Mouse (Mus musculus) right cerebral cortex, postnatal 25 days (tissue): ENCODE measurements around the gene Hgd.

Experiments used
- DNase-seq: peaks from one replicate; pipeline ENCODE4 v3.0.0; 2022

Hgd gene

DNA sequence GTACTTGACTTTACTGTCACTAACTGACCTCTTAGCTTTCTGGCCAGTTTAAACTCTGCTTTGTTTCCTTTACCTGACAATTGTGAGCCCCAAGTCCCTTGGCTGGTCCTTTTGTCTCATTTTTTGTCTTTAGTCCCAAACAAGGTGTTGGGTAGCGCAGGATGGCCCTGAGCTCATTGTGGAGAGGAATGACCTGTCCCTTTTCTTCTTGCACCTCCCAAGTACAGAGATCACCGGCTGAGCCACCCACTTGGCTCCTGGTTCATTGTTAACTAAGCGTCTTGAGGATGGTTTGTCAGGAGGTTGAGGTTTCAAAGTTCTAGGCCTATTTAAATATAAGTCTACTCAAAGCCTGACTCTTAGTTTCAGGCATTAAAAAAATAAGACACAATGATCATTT, 3.4 kb downstream of the Hgd start:
- DNase-seq = no peak

DNA sequence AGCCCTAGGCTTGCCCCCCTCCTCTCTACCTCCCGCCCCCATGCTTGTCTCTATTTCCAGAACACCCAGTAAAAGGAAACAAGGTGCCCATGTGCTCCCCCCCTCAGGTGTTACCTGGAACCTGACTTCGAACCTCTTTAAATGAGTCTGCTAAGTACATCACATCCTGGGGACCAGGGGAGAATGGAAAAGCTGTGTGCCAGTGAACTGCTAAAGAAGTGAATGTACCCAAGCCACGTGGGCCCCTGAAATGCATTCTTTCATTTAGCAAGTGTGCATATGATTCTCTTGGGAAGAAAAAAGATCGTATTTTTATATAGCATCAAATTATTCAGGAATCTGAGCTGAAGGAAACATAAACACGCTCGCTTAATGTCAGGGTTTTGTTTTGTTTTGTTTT, 3.8 kb downstream of the Hgd start:
- DNase-seq = no peak

DNA sequence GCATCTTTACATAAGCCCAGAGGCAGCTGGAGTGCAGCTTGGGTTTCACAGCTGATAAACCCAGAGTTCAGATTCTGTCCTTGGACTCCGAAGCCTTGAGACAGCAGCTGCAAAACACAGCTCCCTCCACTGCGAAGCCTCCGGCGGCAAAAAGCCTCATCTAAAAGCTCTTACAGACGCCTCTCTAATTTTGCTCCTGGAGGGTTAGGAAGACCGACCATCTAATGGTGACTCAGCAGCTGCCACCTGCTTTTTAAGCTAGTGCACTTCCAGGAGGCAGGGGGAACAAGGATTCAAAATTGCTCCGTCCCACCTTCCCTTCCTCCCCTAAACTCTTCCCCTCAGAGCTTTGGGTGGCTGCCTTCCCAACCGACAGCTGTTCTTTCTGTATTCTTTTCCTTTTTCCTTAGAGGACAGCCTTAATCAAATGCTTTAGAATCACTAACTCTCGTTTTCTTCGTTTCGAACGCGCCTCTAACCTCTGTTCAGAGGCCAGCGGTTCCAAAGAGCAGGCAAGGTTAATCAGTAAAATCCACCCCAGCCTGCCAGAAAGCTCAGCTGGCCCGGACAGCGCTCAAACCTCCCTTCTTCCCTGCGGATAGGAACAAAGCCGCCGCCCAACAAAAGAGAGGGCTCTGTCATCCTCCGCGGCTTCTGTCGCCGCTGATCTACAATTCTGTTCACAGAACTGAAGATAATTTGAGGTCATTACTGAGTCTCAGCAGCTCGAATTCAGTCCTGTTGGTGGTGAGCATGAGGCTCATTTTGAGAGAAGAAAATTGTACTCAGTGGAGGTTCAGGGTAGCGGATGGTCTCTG, 4.5 kb downstream of the Hgd start:
- peak; percentile 60 for DNase-seq

DNA sequence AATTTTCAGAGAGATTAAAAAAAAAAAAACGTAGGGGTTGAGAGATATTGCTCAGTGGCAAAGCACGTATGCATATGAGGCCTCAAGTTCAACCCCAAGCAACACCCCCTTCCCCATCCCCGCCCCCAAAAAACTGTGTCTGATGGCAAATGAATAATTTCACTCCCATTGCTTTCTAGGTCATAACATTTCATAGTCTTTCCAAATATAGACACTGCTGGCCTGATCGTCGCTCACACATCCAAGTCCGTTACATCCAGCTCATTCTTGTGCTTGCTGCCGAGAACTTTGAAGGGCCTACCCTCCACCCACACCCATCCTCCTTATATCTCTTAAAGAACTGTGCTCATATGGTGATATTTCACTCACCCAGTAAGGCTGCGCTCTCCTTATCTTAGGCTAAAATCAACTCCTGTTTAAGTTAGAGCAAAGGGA, 5.2 kb downstream of the Hgd start:
- DNase-seq = no peak

DNA sequence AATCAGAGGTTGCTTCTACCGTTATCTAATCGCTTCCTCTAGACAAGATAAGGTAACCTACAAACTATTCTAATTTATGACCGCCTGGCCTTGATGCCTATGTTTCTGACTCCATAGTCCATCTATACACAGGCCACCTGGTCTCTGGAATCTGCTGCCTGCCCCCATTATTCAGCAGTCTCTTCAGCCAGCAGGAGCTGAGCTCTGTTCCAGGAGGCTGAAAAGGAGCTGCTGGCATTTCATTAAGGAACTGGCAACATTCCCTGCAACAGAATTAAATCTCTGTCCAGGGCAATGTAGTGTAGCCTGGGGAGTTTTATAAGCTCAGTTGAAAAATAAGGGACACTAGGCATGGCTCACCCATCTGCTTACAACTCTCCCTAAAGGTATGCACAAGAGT, 11.0 kb downstream of the Hgd start:
- DNase-seq = no peak

DNA sequence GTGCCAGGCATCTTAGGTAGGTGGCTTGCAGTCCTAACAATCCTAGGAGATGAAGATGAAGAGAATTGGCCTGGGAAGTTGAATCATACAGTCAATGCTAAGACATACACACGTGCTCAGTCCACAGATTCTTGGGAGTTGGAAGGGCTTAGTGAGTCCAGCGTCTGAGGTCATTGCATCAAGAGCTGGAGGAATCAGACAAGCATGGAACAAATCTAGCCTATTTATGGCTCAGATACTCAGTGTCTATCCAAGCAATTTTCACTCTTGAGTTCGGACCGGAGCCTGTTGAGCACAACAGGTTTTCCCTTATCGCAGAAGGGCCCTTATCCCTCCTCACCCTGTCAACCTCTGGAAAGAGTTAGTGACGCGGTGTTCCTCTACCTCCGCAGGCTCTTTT, 11.6 kb downstream of the Hgd start:
- DNase-seq = no peak

DNA sequence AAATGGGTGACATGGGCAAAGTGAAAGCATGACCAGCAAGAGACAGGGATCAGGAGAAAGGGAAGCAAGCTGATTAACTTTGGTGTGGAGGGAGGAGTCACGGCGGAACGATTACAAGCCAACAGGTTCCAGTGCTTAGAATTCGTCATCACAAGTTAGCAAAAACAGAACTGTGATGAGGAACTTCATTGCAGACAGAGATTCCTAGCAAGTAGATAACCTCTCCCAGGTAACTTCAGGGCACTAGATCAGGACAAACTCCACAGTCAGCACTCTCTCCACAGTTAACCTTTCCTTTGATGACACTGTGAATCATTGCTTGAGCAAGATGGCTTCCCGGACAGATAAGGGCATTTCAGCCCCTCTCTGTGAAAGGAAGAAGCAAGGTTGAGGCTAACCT, 17.5 kb downstream of the Hgd start:
- DNase-seq = no peak

DNA sequence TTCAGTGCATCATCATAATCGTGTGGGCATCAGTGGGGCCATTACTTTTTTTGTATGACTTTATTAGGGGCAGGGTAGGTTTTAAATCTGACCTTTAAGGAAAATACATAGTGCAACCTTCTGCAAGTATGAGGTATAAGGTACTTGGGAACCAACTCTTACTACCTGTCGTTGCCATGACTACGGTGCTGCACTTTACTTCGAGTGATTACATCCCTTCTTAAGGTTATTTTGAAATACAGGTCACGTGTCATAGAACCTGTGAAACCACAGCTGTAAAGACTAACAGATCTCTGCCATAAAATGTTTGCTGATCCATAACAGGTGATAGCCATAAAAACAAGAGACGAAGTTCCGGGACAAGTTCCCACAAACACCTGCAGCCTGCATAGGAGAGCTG, 18.5 kb downstream of the Hgd start:
- no peak for DNase-seq

DNA sequence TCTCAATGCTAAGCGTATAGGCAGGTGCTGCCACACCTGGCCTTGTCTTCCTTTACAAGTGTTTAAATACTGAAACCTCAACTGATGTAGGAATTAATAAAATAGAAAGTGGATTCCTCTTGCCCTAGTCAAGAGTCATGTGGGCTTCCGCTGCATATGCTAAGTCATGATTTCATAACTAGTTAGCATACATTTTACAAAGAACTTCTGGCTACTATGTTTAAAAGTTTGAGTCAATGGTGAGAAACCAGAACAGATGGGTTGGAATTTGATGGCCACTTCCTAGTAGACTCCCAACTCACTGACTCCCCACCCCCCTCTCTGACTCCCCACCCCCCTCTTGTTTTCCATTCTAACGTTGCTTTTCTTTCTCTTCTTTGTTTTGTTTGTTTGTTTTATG, 19.4 kb downstream of the Hgd start:
- DNase-seq = no peak

DNA sequence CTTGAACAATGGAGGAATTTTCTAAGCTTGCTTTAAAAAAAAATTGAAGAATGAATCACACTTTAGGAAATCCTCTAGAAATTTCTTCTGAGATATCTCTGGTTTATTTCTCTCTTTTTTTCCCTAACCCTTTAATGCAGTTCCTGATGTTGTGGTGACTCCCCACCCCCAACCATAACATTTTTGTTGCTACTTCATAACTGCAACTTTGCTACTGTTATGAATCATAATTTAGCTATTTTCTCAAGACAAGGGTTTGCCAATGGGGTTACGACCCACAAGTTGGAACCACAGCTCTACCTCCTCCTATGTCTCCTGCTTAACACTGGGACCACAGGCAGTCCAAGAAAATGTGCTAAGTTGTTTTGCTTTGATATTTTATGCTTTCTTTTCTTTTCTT, 23.5 kb downstream of the Hgd start:
- no peak for DNase-seq

DNA sequence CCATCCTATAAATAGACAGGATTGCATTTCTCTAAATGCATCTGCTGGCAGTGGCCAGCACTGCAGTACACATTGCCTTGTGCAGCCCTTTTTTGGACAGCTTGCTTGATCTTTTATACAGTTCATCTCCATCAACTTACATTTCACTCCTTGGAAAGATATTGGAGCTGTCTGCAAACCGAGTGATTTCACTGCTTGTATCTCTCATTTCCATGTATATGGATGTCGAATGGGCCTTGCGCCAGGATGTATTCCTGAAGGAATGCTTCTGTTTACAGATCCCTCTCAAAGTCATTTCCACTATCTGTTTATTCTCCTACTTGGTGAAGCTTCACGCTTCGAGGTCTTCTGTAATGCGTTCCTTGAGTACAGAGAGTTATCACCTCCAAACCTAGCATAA, 24.3 kb downstream of the Hgd start:
- DNase-seq = no peak

DNA sequence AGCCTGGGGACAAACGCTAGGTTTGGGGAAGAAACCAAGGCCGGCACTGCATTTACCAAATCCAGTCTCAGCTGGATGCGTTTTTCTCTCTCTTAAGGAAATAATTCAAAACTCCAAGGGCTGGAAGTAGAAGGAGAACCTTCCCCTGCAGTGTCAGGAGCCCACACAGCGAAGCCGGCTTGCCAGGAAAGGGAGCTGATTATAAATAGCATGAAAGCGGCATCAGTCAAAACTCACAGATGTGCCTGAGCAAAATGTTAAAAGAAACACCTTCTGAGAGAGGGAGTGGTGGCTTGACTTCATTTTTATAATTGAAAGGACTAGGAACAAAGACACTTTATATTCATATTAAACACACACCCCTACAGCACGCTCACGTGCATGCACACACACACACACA, 30.4 kb downstream of the Hgd start:
- peak; percentile 56 for DNase-seq

DNA sequence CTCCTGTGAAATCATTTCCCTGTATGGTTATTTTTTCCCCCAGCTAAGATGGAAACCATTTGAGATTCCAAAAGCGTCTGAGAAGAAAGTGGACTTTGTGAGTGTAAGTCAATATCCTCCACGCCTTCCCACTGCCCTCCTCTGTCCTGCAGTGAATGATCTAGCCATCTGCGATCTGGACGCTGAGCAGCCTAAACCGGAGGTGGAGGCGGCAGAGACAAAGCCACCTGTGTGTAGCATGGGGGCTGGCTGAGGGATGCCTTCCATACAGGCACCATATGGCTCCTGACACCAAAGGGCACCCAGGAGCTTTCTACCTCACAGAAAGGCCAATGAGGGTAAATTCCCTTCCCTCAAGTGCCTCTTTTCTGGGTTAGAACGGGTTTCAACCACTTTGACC, 31.1 kb downstream of the Hgd start:
- no peak for DNase-seq

DNA sequence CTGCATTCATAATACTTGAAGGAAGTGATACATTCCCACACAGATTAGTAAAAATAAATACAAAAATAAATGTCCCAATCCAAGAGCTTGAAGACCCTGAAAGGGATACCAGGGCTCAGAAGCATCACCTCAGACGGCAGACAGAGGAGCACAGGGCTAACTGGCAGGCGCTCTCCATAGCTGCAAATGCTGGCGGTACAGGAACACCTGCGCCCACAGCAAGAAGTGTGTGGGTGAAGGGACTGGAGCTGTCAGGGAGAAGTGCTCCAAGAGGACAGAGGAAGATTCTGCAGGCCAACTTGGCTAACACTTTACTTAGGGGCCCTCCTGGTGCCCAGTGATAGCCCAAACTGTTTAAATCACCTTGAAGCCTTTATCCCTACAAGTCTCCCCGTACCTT, 32.1 kb downstream of the Hgd start:
- no peak for DNase-seq

DNA sequence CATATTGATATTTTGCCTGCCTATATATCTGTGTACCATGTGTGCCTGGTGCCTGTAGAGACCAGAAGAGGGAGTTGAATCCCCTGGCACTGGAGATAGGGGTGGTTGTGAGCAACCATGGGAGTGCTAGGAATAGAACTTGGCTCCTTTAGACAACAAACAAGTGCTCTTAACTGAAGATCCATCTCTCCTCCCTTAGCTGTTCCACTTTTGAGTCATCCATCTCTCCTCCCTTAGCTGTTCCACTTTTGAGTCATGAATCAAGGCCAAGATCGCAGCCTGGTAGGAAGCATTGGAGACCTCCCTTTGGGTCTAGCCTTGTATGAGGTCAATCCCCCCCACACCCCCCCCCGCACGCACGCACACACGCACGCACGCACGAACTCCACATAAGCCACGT, 34.6 kb downstream of the Hgd start:
- DNase-seq = no peak

DNA sequence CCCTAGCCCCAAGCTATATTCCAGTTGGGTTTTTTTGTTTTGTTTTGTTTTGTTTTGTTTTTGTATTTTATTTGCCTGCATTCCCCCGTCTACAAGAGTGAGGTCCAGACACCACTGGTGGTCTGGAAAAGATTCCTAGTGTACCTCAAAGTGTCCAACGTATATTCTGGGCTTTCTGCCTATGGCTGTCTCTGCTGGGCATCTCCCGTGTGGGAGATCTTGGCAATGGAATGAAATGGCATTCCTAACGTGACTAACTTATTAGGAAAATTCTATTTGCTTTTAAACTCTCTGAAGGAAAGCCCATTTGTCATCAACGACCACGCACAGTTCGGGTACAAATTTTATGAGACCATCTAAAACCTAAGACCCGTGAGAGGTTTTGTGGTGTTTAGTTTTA, 35.5 kb downstream of the Hgd start:
- no peak for DNase-seq

DNA sequence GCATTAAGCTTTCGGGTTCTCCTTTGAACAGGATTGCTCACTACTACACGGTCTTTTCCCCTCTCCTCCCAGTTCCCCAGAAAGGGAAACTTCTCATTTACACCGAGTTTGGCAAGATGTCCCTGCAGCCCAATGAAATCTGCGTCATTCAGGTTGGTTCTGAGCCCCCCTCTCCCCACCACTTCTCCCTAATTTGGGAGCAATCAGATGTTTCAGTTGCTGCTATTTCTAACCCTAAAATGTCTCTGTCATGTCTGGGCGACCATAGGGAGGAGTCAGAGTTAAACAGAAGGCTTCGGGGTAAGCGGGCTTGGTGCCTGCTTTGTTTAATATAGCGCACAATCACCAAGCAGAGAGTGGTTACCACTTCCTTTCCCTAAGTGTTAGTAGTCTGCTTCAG, 36.2 kb downstream of the Hgd start:
- DNase-seq = peak; percentile 23

DNA sequence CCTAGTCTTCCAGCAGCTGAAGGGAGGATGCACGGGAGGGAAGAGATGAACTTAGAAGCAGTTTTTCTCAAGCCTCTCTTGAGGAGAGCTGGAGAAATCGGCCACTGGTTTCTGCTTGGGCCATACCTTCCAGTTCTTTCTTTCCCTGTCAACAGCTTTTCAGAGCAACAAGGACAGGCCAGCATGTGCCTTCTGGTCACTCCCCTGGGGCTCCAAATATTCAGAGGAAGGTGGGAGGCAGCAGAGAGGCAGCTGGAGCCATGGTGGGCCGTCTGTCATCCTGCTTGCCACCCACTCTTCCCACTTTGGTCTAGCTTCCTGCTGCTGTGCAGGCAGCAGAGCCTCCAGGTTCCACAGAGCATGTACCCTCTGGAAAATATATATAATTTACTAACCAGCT, 37.7 kb downstream of the Hgd start:
- DNase-seq = peak; percentile 66

DNA sequence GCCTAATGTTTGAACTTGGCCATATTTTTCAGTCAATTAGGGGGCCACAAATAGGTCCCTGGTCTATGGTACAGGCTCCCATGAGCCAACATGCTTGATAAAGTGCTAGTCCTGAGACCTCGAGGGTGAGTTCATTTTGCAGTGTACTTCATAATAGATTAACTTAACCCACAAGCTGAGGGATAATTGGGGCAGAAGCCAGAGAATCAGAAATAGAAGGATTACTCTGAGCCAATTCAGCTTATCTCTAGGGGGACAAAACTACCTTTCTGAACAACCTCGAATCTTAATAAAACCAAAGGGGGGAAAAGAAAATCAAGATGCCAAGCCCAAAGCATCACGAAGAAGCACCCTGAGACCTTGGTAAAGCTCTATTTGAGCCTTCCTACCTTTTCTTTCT, 42.5 kb downstream of the Hgd start:
- DNase-seq = no peak

DNA sequence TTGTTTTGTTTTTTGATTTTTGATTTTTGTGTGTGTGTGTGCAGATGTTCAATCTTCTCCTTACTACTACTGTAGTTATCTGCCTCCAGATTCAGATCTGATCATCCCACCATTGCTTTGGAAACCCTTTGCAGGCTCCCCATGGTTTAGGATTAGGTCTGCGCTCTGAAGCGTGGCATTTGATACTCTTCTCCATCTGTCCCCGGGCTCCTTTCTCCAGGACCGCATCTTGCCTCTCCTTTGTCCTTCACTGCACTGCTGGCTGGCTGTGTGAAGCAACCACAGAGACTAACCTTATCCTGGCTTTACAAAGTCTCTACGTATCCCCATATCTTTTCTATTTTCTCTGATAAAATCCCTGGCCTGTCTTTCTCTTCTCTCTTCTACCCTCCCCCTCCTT, 43.0 kb downstream of the Hgd start:
- no peak for DNase-seq

DNA sequence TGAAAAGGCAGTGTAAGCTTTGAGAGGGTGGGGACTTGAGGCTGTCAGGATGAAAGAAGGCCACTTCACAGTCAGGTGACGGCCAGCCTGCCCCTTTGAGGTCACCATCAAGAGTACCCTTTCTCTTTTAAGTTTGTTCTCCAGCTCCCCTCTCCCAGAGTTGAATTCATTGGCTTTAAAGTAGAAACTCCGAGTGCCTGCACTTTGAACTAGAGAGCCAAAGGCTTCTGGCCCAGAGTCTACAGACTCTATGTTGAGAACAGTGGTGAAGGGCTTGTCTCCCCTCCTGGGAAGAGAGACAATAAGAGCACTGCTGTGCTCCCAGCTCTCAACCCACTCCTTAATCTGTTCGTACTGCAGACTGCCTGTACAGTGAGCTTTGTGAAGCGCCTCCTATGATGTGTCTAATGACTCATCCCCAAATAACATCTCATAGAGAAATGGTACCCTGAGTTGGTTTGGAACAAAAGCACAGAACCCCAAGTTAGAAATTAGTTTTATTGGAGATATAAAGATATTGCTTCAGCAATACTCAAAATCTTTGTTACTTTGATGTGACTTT, 46.5 kb downstream of the Hgd start:
- DNase-seq = no peak

DNA sequence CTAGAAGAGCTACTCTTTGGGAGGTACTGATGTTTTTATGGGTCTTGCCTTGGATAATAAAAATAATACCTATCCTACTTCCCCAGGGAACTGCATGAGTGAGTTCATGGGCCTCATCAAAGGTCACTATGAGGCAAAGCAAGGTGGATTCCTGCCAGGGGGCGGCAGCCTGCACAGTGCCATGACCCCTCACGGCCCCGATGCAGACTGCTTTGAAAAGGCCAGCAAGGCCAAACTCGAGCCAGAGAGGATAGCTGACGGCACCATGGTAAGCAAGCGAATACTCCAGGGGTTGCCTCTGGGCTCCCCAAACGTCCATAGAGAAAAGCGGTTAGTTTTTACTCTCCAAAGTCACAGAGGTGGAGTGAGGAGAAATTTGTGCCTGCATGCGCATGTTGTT, 48.4 kb downstream of the Hgd start:
- no peak for DNase-seq

DNA sequence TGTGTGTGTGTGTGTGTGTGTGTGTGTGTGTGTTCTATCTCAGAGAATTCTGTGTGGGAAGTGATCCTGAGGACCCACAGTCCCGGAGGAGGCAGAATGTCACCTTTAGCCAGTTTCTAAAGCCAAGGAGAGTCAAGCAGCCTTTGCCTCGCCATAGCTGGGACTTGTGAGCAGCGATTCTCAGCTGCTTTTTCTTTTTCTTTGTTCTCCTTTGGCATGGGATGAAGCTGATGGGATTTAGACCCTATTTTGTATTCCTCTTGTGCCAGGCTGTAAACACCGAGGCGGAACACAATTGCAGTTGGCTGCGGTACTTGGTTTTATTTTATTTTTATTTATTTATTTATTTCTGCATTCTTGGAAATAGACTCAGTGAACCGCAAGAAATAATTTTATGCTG, 49.1 kb downstream of the Hgd start:
- no peak for DNase-seq

DNA sequence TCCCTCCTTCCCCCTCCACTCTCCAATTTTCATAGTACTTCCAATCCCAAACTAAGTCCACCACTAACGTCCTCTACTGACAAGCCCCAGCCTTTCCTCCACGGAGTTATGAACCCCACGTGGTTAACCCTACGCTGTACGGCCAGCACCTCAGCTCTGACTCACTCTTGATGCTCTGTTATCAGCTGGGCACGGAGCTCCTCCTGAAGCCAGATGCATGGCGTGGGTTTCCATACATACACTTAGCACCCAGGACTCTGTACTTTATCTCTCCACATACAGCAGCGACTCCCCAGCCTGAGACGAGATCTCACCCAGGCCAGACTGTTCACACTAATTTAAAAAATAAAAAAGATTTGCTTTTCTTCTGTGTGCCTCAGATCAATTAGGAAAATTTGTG, 54.6 kb downstream of the Hgd start:
- no peak for DNase-seq

DNA sequence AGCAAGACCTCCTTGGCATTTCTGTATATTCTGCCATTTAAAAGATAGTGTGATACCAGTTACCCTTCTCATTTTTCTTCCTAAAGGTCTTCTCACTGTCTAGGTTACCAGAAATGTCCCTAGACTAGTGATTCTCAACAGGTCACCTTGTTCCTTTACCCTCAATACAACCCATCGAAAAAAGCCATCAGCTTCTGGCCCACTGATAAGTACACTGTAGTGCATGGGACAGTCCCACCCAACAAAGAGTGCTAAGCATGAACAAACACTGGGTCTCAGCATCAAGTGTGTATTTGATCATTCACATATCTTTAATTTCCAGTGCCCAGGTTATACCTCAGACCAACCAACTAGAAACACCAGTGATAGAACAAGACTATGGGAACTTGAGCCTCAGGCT, 55.1 kb downstream of the Hgd start:
- DNase-seq = no peak
